Mouse (Mus musculus) G1E (cell line): Measurements from ENCODE around the gene Nkx2-5.

Experiments
- CTCF ChIP-seq: IDR thresholded peaks from 2 replicates; pipeline ENCODE4 v1.5.1; 2012; ENCODE audit warnings: low read depth, low read length, inconsistent platforms, mixed read lengths
- GATA2 ChIP-seq: IDR thresholded peaks from 2 replicates; pipeline ENCODE4 v1.6.1; 2012; ENCODE audit warnings: low read depth, low read length, inconsistent platforms, borderline replicate concordance
- TAL1 ChIP-seq: conservative IDR thresholded peaks from 2 replicates; pipeline ENCODE4 v1.6.1; 2012; ENCODE audit warnings: low read depth, low read length, inconsistent platforms, mixed read lengths

- TF ChIP-seq CTCF (no peak), TAL1 (no peak), GATA2 (no peak)
Observed at GRCm38 (mm10) chr17:26860906-26861305, 16.1 kb upstream of the Nkx2-5 start.
